Mouse (Mus musculus) heart, adult 2 months (tissue): ENCODE measurements around the gene Zfp52. TPM values are rescaled to one million over a fixed set of nuclear protein-coding genes. Genes with fewer than 3 reads are reported as not detected.

ENCODE experiments used
- DNase-seq, 2 experiments: peaks; one replicate each; pipeline ENCODE4 v3.0.0; 2021
- H3K27ac ChIP-seq: fragments of 200-600 bp; 2 replicates; pipeline ENCODE4 v1.8.1; 2022
- H3K27me3 ChIP-seq: fragments of 200-500 bp; 2 replicates; pipeline ENCODE4 v1.6.1; 2012; ENCODE audit warnings: mild to moderate bottlenecking, low read length, inconsistent platforms, mixed read lengths; ENCODE audit not compliant: control insufficient read depth, insufficient read depth
- H3K36me3 ChIP-seq: fragments of 200-500 bp; 2 replicates; pipeline ENCODE4 v1.6.1; 2012; ENCODE audit warnings: low read length, inconsistent platforms; ENCODE audit not compliant: control insufficient read depth, insufficient read depth
- H3K4me1 ChIP-seq: fragments of 200-500 bp; 2 replicates; pipeline ENCODE4 v1.6.1; 2011; ENCODE audit warnings: low read length; ENCODE audit not compliant: control insufficient read depth, insufficient read depth
- H3K4me3 ChIP-seq: fragments of 200-600 bp; 2 replicates; pipeline ENCODE4 v1.8.1; 2022
- H3K79me2 ChIP-seq: fragments of 200-500 bp; replicated peaks from 2 replicates; pipeline ENCODE4 v1.6.1; 2012; ENCODE audit warnings: mild to moderate bottlenecking, inconsistent platforms, low read length, moderate library complexity, mixed read lengths; ENCODE audit not compliant: control insufficient read depth, insufficient read depth
- H3K9ac ChIP-seq: fragments of 200-500 bp; 2 replicates; pipeline ENCODE4 v1.6.1; 2012; ENCODE audit warnings: low read depth, mild to moderate bottlenecking, control low read depth, inconsistent platforms, low read length, mixed read lengths
- CTCF ChIP-seq: fragments of 200-600 bp; IDR thresholded peaks from 2 replicates; pipeline ENCODE4 v1.8.1; 2022; ENCODE audit warnings: antibody characterized with exemption, mild to moderate bottlenecking, moderate library complexity
- EP300 ChIP-seq: fragments of 200-500 bp; IDR thresholded peaks from 2 replicates; pipeline ENCODE4 v1.6.1; 2011; ENCODE audit warnings: low read depth, low read length, control low read depth; ENCODE audit not compliant: insufficient read depth
- POLR2A ChIP-seq: fragments of 200-500 bp; IDR thresholded peaks from 2 replicates; pipeline ENCODE4 v1.6.1; 2011; ENCODE audit warnings: mild to moderate bottlenecking, low read depth, low read length, control low read depth; ENCODE audit not compliant: insufficient read depth
- WGBS: fragments of 180-500 bp; shearing (Covaris S2); methylation state at CpG from one replicate; pipeline ENCODE4 v1.1.7; 2018; 5-methylcytosine and 5-hydroxymethylcytosine counted together
- intact Hi-C: fragments of 180-260 bp; cut with DNase I; formaldehyde crosslinking; loops from one replicate; pipeline ENCODE4 v1.15.1; 2025
- long read RNA-seq: library from polyadenylated mRNA; stranded (forward); transcript quantifications from one replicate; pipeline ENCODE4 v2.0.0, GENCODE M21; 2021
- polyA plus RNA-seq: library from polyadenylated mRNA; depleted of rRNA; stranded (reverse); fragments of >200 nt; gene quantifications from 2 replicates; pipeline ENCODE4 v1.2.3, GENCODE M21; 2012; rRNA removed
- total RNA-seq, 2 experiments: library from RNA; stranded (reverse); gene quantifications; 2 replicates each; pipeline ENCODE4 v1.2.3; 2021

Zfp52 gene
- total RNA-seq = 1 to 10 TPM; 3.5 to 5.9 TPM
- 1.1 and 1.9 TPM in 2 replicates for polyA plus RNA-seq
- long read RNA-seq, partial matches to known transcripts = 0 of 4 reads
- long read RNA-seq, other reads (novel, unspliced or antisense) = 1 of 4 reads

DNA sequence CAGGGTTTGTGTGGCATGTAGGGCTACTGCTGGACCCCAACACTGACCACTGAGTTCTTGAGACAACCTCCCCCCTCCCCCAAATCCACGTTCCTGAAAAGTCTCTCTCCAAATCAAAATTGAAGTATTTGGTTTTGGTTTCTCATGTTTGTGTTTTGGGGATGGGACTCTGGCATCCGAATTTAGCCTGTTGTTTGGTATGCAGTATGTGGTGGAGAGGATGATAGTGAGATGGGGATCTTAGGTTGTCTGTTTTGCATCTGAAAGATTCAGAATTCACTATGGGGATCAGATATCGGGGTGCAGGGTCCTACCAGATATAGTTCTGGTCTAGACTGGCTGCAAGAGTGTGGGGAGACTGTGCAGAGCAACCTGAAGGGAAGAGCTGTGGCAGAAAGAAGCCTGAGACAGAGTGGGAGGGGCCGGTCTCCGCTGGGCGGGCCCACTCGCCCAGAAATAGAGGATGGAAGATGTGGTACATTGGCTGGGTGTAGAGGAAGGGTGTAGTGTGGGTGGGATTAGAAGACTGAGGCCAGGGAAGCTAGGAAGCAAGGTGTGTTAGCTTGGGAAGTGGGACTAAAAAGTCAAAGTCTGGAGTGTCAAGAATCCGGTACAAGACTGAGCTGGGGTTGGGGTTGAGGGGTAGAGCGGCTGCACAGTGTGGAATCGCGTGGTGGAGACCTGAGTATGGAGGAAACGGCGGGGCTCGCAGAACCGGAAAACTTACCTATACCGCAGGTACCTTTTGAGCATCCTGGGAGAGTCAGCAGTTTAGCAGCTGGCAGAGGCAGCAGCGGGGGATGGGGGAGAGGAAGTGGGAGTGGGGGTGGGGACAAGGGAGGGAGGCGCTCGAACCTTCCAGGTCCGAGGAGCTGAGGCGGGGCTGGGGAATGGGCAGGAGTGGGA is at the start of gene Zfp52:
Gene Zfp52, plus strand, starts transcription at position 444 of the 906 bp plus-strand sequence.
- Histone ChIP-seq H3K9ac (peak within 1 kb of the TSS; percentile 58), H3K36me3 (peaks cover 10% of the 10 kb centered on the region), H3K4me3 (peak within 1 kb of the TSS; percentile 54), H3K27ac (peak within 1 kb of the TSS; percentile 74), H3K27me3 (no peaks in the 10 kb centered on the region), H3K4me1 (peaks cover 6% of the 10 kb centered on the region), H3K79me2 (no peaks in the 10 kb centered on the region)
- TF ChIP-seq CTCF = no peak
- peak; percentile 63; the same call in 1 of the 2 replicates for TF ChIP-seq POLR2A
- intact Hi-C loops = loop anchor here (1.0 to 10.0 kb wide), 4 partner anchors 31 to 591 kb away; partner anchors contain the start of genes Ppp2r1a and Zfp51
- peak; percentile 77 to 80 for DNase-seq
- WGBS = 3% methylated on average over 21 of the region's 21 CpGs

DNA sequence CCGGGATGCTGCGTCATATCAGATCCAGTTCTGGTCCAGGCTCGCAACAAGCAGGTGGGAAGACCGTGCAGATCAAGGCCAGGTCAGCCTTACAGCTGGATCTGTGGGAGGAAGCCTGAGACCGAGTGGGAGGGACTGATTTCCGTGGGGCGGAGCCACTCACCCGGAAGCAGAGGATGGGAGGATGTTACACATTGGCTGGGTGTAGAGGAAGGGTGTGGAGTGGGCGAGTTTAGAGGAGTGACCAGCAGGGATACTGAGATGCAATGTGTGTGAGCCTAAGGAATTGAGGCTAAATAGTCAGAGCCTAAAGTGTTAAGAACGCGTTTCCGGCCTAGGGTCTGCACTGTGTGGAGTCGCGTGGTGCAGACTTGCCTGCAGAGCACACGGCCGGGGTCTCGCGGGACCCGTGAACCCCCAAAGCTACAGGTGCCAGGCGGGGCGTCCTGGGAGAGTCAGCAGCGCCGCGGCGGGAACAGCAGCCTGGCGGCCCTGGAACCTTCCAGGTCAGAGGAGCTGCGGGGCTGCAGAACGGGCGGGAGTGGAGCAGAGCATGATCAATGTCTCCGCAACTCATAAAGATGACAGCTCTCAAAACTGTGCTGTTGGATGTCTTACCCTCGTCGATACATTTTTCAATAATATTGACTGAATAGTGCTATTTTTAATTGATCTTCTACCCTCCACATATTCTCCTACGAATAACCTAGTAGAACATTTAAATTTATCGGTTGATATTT is 46.4 kb upstream of the Zfp52 start, which contains the start of gene Zfp53:
Gene Zfp53, plus strand, starts transcription at position 239 of the 740 bp plus-strand sequence.
- DNase-seq = peak; percentile 90 to 92
- Histone ChIP-seq H3K79me2 (no peaks in the 10 kb centered on the region; the same call in none of the 2 replicates), H3K4me3 (peak within 1 kb of the TSS; percentile 95), H3K36me3 (peaks cover 3% of the 10 kb centered on the region; the same call in 1 of the 2 replicates), H3K4me1 (peaks cover 1% of the 10 kb centered on the region), H3K27me3 (no peaks in the 10 kb centered on the region), H3K9ac (peak within 1 kb of the TSS; percentile 71), H3K27ac (peak within 1 kb of the TSS; percentile 63)
- peak; percentile 92 for TF ChIP-seq POLR2A
- peak; percentile 68; the same call in 1 of the 2 replicates for TF ChIP-seq EP300
- TF ChIP-seq CTCF = peak; percentile 32; the same call in 1 of the 2 replicates
- intact Hi-C loops = loop anchor here (5.0 kb wide), 1 partner anchor 37 kb away; the partner anchor contains the start of gene Zfp51
- WGBS = 1% methylated on average over 34 of the region's 34 CpGs

DNA sequence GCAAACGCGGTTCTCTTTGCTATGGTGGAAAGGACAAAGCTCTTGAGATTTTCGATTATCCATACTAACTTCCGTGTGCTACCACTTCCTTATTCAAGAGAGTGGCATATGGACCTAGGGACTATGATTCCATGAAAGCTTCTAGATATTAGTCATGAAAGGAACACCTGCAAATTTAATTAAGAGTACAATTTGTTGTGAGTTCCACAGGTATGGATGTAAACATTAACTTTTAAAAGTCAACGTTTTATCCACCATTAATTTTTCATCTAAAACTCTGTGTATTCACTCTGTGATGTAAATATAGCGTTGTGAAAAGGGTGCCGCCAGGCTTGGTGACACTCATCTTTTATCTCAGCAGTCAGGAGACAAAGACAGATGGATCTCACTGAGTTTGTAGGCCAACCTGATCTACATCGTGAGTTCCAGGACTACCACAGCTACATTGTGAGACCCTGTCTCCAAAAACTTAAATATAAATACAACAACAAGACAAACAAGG is 45.8 kb upstream of the Zfp52 start:
- intact Hi-C loops = loop anchor here (5.0 kb wide), 1 partner anchor 37 kb away; the partner anchor contains the start of gene Zfp51
- H3K27ac ChIP-seq = peak overlapping the region; percentile 63; the same call in 1 of the 2 replicates
- peaks cover 1% of the 10 kb centered on the region for H3K4me1 ChIP-seq
- TF ChIP-seq CTCF (no peak), POLR2A (no peak), EP300 (no peak)
- no peak for DNase-seq
- 8% methylated on average over 8 of the region's 8 CpGs for WGBS
- no peaks in the 10 kb centered on the region; the same call in none of the 2 replicates for H3K79me2 ChIP-seq
- no peaks in the 10 kb centered on the region for H3K27me3 ChIP-seq
- peak overlapping the region; percentile 42; the same call in 1 of the 2 replicates for H3K9ac ChIP-seq
- H3K36me3 ChIP-seq = peaks cover 3% of the 10 kb centered on the region; the same call in 1 of the 2 replicates
- H3K4me3 ChIP-seq = peak overlapping the region; percentile 95

DNA sequence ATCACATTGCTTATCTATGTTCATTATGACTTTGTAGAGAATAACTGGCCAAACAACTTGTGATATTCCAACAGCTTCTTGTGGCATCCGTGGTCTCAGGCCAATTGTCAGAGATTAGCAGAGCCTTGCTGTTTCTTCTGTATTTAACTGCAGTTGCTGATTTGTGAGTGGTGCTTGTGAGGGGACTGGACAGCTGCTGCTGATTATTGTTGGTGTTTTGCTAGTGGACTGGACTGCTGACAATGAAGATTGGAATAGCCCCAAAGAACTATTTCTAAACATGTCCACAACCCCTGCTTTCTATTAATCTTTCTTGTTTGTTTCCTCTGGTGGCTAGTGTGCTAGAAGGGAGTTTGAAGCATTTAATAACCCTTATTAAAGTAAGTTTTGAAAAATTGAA is 34.0 kb upstream of the Zfp52 start:
- no peaks in the 10 kb centered on the region; the same call in 1 of the 2 replicates for H3K4me1 ChIP-seq
- peaks cover 2% of the 10 kb centered on the region for H3K36me3 ChIP-seq
- no peak for TF ChIP-seq POLR2A
- TF ChIP-seq CTCF = no peak
- no peak for TF ChIP-seq EP300
- 50% methylated on average over 1 of the region's 1 CpGs for WGBS
- H3K27me3 ChIP-seq = no peaks in the 10 kb centered on the region
- DNase-seq = no peak
- intact Hi-C loops = no loop called here
- no peak overlapping the region for H3K27ac ChIP-seq
- no peaks in the 10 kb centered on the region for H3K79me2 ChIP-seq
- no peak overlapping the region for H3K9ac ChIP-seq
- no peak overlapping the region for H3K4me3 ChIP-seq

DNA sequence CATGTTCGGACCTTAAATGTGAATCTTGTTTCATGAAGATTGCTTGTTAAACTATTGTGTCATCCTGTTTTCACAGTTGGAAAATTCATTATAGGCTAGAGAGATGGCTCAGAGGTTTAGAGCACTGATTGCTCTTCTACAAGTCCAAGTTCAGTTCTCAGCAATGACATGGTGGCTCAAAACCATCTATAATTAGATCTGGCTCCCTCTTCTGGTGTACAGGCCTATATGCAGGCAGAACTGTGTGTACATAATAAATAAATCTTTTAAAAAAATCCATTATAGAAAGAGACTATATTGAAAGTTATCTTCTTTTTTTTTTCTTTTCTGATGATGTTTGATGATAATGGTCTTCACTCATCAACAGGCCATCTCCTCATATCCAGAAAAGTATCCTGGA is 30.8 kb upstream of the Zfp52 start:
- Histone ChIP-seq H3K27ac (no peak overlapping the region), H3K4me3 (no peak overlapping the region), H3K9ac (no peak overlapping the region), H3K79me2 (no peaks in the 10 kb centered on the region), H3K27me3 (no peaks in the 10 kb centered on the region), H3K4me1 (no peaks in the 10 kb centered on the region; the same call in 1 of the 2 replicates), H3K36me3 (peaks cover 6% of the 10 kb centered on the region)
- intact Hi-C loops = no loop called here
- peak; percentile 52 for TF ChIP-seq CTCF
- TF ChIP-seq EP300 = no peak
- no peak for DNase-seq
- WGBS = 78% methylated on average over 1 of the region's 1 CpGs
